ENCODE assay signal across 8 mouse cellular contexts in the genomic region with DNA sequence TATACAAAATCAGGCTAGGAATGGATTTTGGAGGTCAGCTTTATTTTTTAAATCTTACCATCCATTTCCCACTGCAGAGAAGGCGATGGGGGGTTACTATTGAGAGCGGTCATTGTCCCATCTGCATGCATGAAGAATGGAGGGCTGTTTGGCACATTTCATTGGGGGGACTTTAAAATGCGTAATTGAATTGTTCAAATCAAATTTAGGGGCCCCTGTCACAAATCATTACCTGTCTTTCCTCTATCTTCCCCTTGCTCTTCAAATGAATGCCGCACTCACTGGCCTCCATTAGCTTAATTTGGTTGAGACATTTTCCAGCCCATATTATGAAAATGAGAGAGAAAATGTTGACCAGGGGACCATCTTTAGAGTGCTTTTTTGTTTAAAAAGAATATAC.
"Had no signal": no experiment of that assay in that cellular context is flagged by ENCODE, and none has a peak within 500 bp of the region (broad histone marks: within the 10 kb centered on the region; RNA-seq: fewer than 3 reads in every experiment).

No protein-coding gene starts in this region.

- DNase-seq: liver, postnatal 0 days; lung, adult 2 months; lung, postnatal 14 days; lung, postnatal 36 days; right cerebral cortex, postnatal 14 days; thymus, adult 2 months; thymus, postnatal 25 days; thymus, postnatal 4 days had no signal
